Mouse (Mus musculus) limb, embryonic 14.5 days (tissue): ENCODE data around the gene Frmd4b. TPM values are rescaled to one million over a fixed set of nuclear protein-coding genes. Genes with fewer than 3 reads are reported as not detected.

Experiments
- ATAC-seq: fragments of 200-750 bp; cut with Nextera tagmentation; 2 replicates; pipeline ENCODE4 v1.8.0; 2017; ENCODE audit warnings: low read depth, moderate number of reproducible peaks, moderate TSS enrichment; ENCODE audit not compliant: low FRiP score
- DNase-seq: peaks from one replicate; pipeline ENCODE4 v3.0.0-alpha.2; 2015; ENCODE audit warnings: low spot score
- H3K27ac ChIP-seq: fragments of 300-500 bp; sonication (generic); replicated peaks from 2 replicates; pipeline ENCODE4 v1.5.1; 2014; ENCODE audit warnings: low read depth, mild to moderate bottlenecking, low read length, moderate library complexity, mixed read lengths
- H3K27me3 ChIP-seq: fragments of 300-500 bp; sonication (generic); 2 replicates; pipeline ENCODE4 v1.6.1; 2014; ENCODE audit warnings: low read length, mixed read lengths; ENCODE audit not compliant: control insufficient read depth, insufficient read depth
- H3K36me3 ChIP-seq: fragments of 300-500 bp; sonication (generic); 2 replicates; pipeline ENCODE4 v1.6.1; 2014; ENCODE audit warnings: mild to moderate bottlenecking, low read length, moderate library complexity, mixed read lengths; ENCODE audit not compliant: control insufficient read depth, insufficient read depth
- H3K4me1 ChIP-seq: fragments of 300-500 bp; sonication (generic); 2 replicates; pipeline ENCODE4 v1.6.1; 2014; ENCODE audit warnings: antibody characterized with exemption, low read length, mixed read lengths; ENCODE audit not compliant: control insufficient read depth, insufficient read depth
- H3K4me2 ChIP-seq: fragments of 300-500 bp; sonication (generic); replicated peaks from 2 replicates; pipeline ENCODE4 v1.6.1; 2014; ENCODE audit warnings: low read depth, mild to moderate bottlenecking, low read length, moderate library complexity; ENCODE audit not compliant: severe bottlenecking
- H3K4me3 ChIP-seq: fragments of 300-500 bp; sonication (generic); replicated peaks from 2 replicates; pipeline ENCODE4 v1.5.1; 2014; ENCODE audit warnings: low read length
- H3K9ac ChIP-seq: fragments of 300-500 bp; sonication (generic); 2 replicates; pipeline ENCODE4 v1.6.1; 2014; ENCODE audit warnings: mild to moderate bottlenecking, low read depth, low read length, moderate library complexity; ENCODE audit not compliant: severe bottlenecking
- H3K9me3 ChIP-seq: fragments of 300-500 bp; sonication (generic); 2 replicates; pipeline ENCODE4 v1.6.1; 2016; ENCODE audit warnings: low read length; ENCODE audit not compliant: control insufficient read depth
- POLR2A ChIP-seq: fragments of 200-500 bp; IDR thresholded peaks from 2 replicates; pipeline ENCODE4 v1.8.0; 2012; ENCODE audit warnings: inconsistent platforms, mild to moderate bottlenecking, moderate library complexity, borderline replicate concordance; ENCODE audit not compliant: insufficient read depth, insufficient read length; ENCODE audit errors: extremely low read depth
- WGBS: fragments of 180-500 bp; shearing (Covaris S2); extraction: QIAGEN DNeasy Blood & Tissue Kit; methylation state at CpG from one replicate; pipeline ENCODE4 v1.1.7; 2014; 5-methylcytosine and 5-hydroxymethylcytosine counted together
- polyA plus RNA-seq, 2 experiments: library from polyadenylated mRNA; depleted of rRNA in 1 of 2; stranded (reverse) in 1 of 2; unstranded in 1 of 2; fragments of >200 nt; fragmentation: Nextera tagmentation in 1 of 2; extraction: Ambion mirVana in 1 of 2; gene quantifications; 2 replicates each; pipeline versions ENCODE4 v1.2.1 to v1.2.3; 2012 to 2014

Frmd4b gene
- polyA plus RNA-seq, 2 experiments = 13.9 to 14.1 TPM

- no peak overlapping the region for H3K4me2 ChIP-seq
- H3K9me3 ChIP-seq = no peaks in the 10 kb centered on the region
- no peak overlapping the region for H3K27ac ChIP-seq
- H3K36me3 ChIP-seq = no peaks in the 10 kb centered on the region
- DNase-seq (no peak), ATAC-seq (no peak)
- H3K4me1 ChIP-seq = peaks cover 10% of the 10 kb centered on the region
- 62% methylated on average over 9 of the region's 9 CpGs for WGBS
- no peak for TF ChIP-seq POLR2A
- H3K4me3 ChIP-seq = no peak overlapping the region
- H3K27me3 ChIP-seq = peaks cover 3% of the 10 kb centered on the region; the same call in 1 of the 2 replicates
- no peak overlapping the region for H3K9ac ChIP-seq
These were observed 6.0 kb upstream of the Frmd4b start for GRCm38 (mm10) chr6:97623330-97623729.

- no peak for TF ChIP-seq POLR2A
- ATAC-seq (no peak), DNase-seq (no peak)
- no peak overlapping the region for H3K27ac ChIP-seq
- H3K27me3 ChIP-seq = peaks cover 3% of the 10 kb centered on the region; the same call in 1 of the 2 replicates
- no peak overlapping the region for H3K9ac ChIP-seq
- H3K4me3 ChIP-seq = no peak overlapping the region
- no peaks in the 10 kb centered on the region for H3K36me3 ChIP-seq
- 30% methylated on average over 5 of the region's 5 CpGs for WGBS
- no peak overlapping the region for H3K4me2 ChIP-seq
- H3K9me3 ChIP-seq = no peaks in the 10 kb centered on the region
- peaks cover 10% of the 10 kb centered on the region for H3K4me1 ChIP-seq
These were observed 4.9 kb upstream of the Frmd4b start for GRCm38 (mm10) chr6:97622236-97622635.

- DNase-seq = no peak
- H3K27ac ChIP-seq = no peak overlapping the region
- H3K9ac ChIP-seq = peak overlapping the region; percentile 64; the same call in 1 of the 2 replicates
These were observed 433 bp upstream of the Frmd4b start for GRCm38 (mm10) chr6:97617774-97618173.

GRCm38 (mm10) chr6:97616658-97617265 lies 579 bp downstream of the Frmd4b start:
- TF ChIP-seq POLR2A = 0 out of 2 replicates have a peak, but pooled peaks have one; percentile 16
- peaks cover 14% of the 10 kb centered on the region; the same call in 1 of the 2 replicates for H3K27me3 ChIP-seq
- peak; percentile 58 for DNase-seq
- 0 out of 2 replicates have a peak, but pooled peaks cover 2% of the 10 kb centered on the region for H3K4me1 ChIP-seq
- H3K27ac ChIP-seq = 0 out of 2 replicates have a peak overlapping the region, but pooled peaks have one; percentile 14
- WGBS = 2% methylated on average over 36 of the region's 40 CpGs
- no peaks in the 10 kb centered on the region for H3K36me3 ChIP-seq
- peak overlapping the region; percentile 64 for H3K9ac ChIP-seq
- H3K4me3 ChIP-seq = peak overlapping the region; percentile 65
- no peaks in the 10 kb centered on the region for H3K9me3 ChIP-seq
- ATAC-seq = peak; percentile 39
- H3K4me2 ChIP-seq = peak overlapping the region; percentile 98

More at GRCm38 (mm10) chr6:97617774-97618173, 433 bp upstream of the Frmd4b start:
- Histone ChIP-seq H3K27me3 (peaks cover 14% of the 10 kb centered on the region; the same call in 1 of the 2 replicates), H3K9me3 (no peaks in the 10 kb centered on the region), H3K36me3 (no peaks in the 10 kb centered on the region), H3K4me1 (peaks cover 7% of the 10 kb centered on the region), H3K4me3 (peak overlapping the region; percentile 65), H3K4me2 (peak overlapping the region; percentile 98)
- TF ChIP-seq POLR2A = no peak
- WGBS = 23% methylated on average over 7 of the region's 7 CpGs
- ATAC-seq = no peak

GRCm38 (mm10) chr6:97615901-97616461 lies 1.4 kb downstream of the Frmd4b start:
- Histone ChIP-seq H3K4me1 (peaks cover 3% of the 10 kb centered on the region; the same call in 1 of the 2 replicates), H3K9ac (no peak overlapping the region), H3K27ac (no peak overlapping the region), H3K4me3 (peak overlapping the region; percentile 65), H3K9me3 (no peaks in the 10 kb centered on the region), H3K4me2 (peak overlapping the region; percentile 98), H3K36me3 (no peaks in the 10 kb centered on the region), H3K27me3 (peaks cover 14% of the 10 kb centered on the region; the same call in 1 of the 2 replicates)
- DNase-seq (peak; percentile 51), ATAC-seq (no peak)
- 5% methylated on average over 16 of the region's 16 CpGs for WGBS
- TF ChIP-seq POLR2A = no peak
